ENCODE assay signal across 8 mouse cellular contexts in the genomic region with DNA sequence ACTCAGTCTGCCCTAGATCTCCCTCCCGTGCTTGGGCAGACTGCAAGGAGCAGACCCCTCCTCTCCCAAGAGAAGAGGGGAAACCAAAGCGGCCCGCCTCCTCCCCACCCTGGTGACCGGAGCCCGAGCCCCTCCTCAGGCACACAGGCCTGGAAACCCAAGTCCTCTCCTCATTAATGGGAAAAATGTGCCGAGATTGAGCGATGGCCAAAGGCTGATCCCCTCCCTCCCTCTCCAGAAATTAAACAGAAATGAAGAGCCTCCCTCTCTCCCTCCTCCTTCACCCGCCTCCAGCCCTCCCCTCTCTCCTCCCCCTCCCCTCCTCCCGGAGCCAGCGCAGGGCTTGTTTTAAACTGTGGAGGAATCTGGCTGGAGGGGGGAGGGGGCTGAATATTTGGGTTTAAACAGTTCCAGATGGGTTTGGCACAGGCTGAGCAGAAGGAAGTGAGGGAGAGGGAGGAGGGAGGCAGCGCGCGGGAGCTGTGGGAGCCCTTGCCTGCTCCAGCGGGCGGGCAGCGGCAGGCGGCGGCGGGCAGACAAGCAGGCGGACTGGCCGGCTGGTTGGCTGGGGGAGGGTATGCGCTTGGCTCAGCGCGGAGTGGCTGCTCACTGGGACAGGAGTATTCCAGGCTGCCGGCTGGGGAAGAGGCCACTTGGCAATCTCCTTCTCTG. TPM values are rescaled to one million over a fixed set of nuclear protein-coding genes. Genes with fewer than 3 reads are reported as not detected.
DNase-seq lines count a peak whose midpoint lies in the region; ATAC-seq and TF ChIP-seq lines count a peak whose summit lies in the region.
"Had no signal": no experiment of that assay in that cellular context is flagged by ENCODE, and none has a peak within 500 bp of the region (broad histone marks: within the 10 kb centered on the region; RNA-seq: fewer than 3 reads in every experiment).

No protein-coding gene starts in this region.

- no peak for TF ChIP-seq POLR2A in brain, embryonic 14.5 days (IDR thresholded peaks at IDR 0.05; ENCODE audit: borderline replicate concordance, extremely low read depth, insufficient read depth, insufficient read length, poor library complexity, severe bottlenecking)
- TF ChIP-seq POLR2A in heart, adult 2 months (IDR thresholded peaks at IDR 0.05; ENCODE audit: insufficient read depth, low read depth, low read length): no peak; the same call in 1 of the 2 replicates
- no peak for TF ChIP-seq POLR2A in small intestine, adult 2 months (IDR thresholded peaks at IDR 0.05; ENCODE audit: low read depth, low read length)

- peaks cover 38% of the 10 kb centered on the region for H3K36me3 ChIP-seq in embryonic facial prominence, embryonic 13.5 days
- H3K36me3 ChIP-seq in heart, adult 2 months (ENCODE audit: control insufficient read depth, insufficient read depth, low read length): no peaks in the 10 kb centered on the region; the same call in 1 of the 2 replicates
- H3K36me3 ChIP-seq in midbrain, embryonic 11.5 days (ENCODE audit: control insufficient read depth, insufficient read depth, low read length): peaks cover 4% of the 10 kb centered on the region; the same call in 1 of the 2 replicates
- H3K36me3 ChIP-seq in small intestine, adult 2 months (ENCODE audit: control insufficient read depth, insufficient read depth, low read length): peaks cover 1% of the 10 kb centered on the region; the same call in 1 of the 2 replicates

- under 1% methylated on average over 25 of the region's 25 CpGs for WGBS in embryonic facial prominence, embryonic 13.5 days
- 7% methylated on average over 24 of the region's 25 CpGs for WGBS in heart, adult 2 months
- 2% methylated on average over 23 of the region's 25 CpGs for WGBS in midbrain, embryonic 11.5 days
- WGBS in small intestine, adult 2 months: 5% methylated on average over 25 of the region's 25 CpGs

- TF ChIP-seq EP300 in heart, adult 2 months (IDR thresholded peaks at IDR 0.05; ENCODE audit: insufficient read depth, low read depth, low read length): 0 out of 2 replicates have a peak, but pooled peaks have one; percentile 24

- peak; percentile 89 for ATAC-seq in embryonic facial prominence, embryonic 13.5 days (ENCODE audit: insufficient number of reproducible peaks, insufficient read depth, low FRiP score, low TSS enrichment, low read depth)
- peak; percentile 91 for ATAC-seq in midbrain, embryonic 11.5 days (ENCODE audit: low FRiP score)

- peak overlapping the region; percentile 80 for H3K9ac ChIP-seq in embryonic facial prominence, embryonic 13.5 days
- peak overlapping the region; percentile 61 for H3K9ac ChIP-seq in heart, adult 2 months (ENCODE audit: low read depth, low read length)
- H3K9ac ChIP-seq in midbrain, embryonic 11.5 days (ENCODE audit: low read length): peak overlapping the region; percentile 63

- no peaks in the 10 kb centered on the region for H3K9me3 ChIP-seq in embryonic facial prominence, embryonic 13.5 days
- no peaks in the 10 kb centered on the region for H3K9me3 ChIP-seq in midbrain, embryonic 11.5 days (ENCODE audit: control insufficient read depth, low read length)

- H3K4me3 ChIP-seq in embryonic facial prominence, embryonic 13.5 days: peak overlapping the region; percentile 99
- H3K4me3 ChIP-seq in heart, adult 2 months: peak overlapping the region; percentile 31
- peak overlapping the region; percentile 22 for H3K4me3 ChIP-seq in midbrain, embryonic 11.5 days (ENCODE audit: low read depth, low read length)
- H3K4me3 ChIP-seq in small intestine, adult 2 months (ENCODE audit: low read depth, low read length): peak overlapping the region; percentile 44

- no peaks in the 10 kb centered on the region for H3K27me3 ChIP-seq in embryonic facial prominence, embryonic 13.5 days
- H3K27me3 ChIP-seq in heart, adult 2 months (ENCODE audit: control insufficient read depth, insufficient read depth, low read length): no peaks in the 10 kb centered on the region
- H3K27me3 ChIP-seq in midbrain, embryonic 11.5 days (ENCODE audit: control insufficient read depth, insufficient read depth, low read length): peaks cover 2% of the 10 kb centered on the region
- no peaks in the 10 kb centered on the region for H3K27me3 ChIP-seq in small intestine, adult 2 months (ENCODE audit: control insufficient read depth, insufficient read depth, low read length)

- peak overlapping the region; percentile 98 for H3K27ac ChIP-seq in embryonic facial prominence, embryonic 13.5 days
- H3K27ac ChIP-seq in heart, adult 2 months: peak overlapping the region; percentile 61
- H3K27ac ChIP-seq in midbrain, embryonic 11.5 days (ENCODE audit: low read depth, low read length): peak overlapping the region; percentile 90
- H3K27ac ChIP-seq in small intestine, adult 2 months (ENCODE audit: insufficient read depth, low read depth, low read length): peak overlapping the region; percentile 23; the same call in 1 of the 2 replicates
- H3K27ac ChIP-seq: macrophage had no signal

- peaks cover 83% of the 10 kb centered on the region for H3K4me1 ChIP-seq in embryonic facial prominence, embryonic 13.5 days
- H3K4me1 ChIP-seq in heart, adult 2 months (ENCODE audit: control insufficient read depth, insufficient read depth, low read length): peaks cover 2% of the 10 kb centered on the region; the same call in 1 of the 2 replicates
- H3K4me1 ChIP-seq in midbrain, embryonic 11.5 days (ENCODE audit: control insufficient read depth, insufficient read depth, low read length): peaks cover 60% of the 10 kb centered on the region
- peaks cover 36% of the 10 kb centered on the region for H3K4me1 ChIP-seq in small intestine, adult 2 months (ENCODE audit: control insufficient read depth, insufficient read depth, insufficient read length, low read length)

- TF ChIP-seq CTCF in brain, embryonic 14.5 days (IDR thresholded peaks at IDR 0.05; ENCODE audit: borderline replicate concordance, extremely low read depth, insufficient read depth, insufficient read length): no peak
- peak; percentile 42 for TF ChIP-seq CTCF in heart, adult 2 months (IDR thresholded peaks at IDR 0.05)
- TF ChIP-seq CTCF in small intestine, adult 2 months (IDR thresholded peaks at IDR 0.05; ENCODE audit: extremely low read depth, insufficient read length, insufficient replicate concordance, low read depth, low read length): no peak

- peak overlapping the region; percentile 77 for H3K4me2 ChIP-seq in embryonic facial prominence, embryonic 13.5 days
- H3K4me2 ChIP-seq in midbrain, embryonic 11.5 days: peak overlapping the region; percentile 62

- DNase-seq in brain, embryonic 14.5 days (ENCODE audit: low read depth): peak; percentile 98
- DNase-seq in heart, adult 2 months: peak; percentile 82 to 87
- peak; percentile 78 for DNase-seq in kidney, adult 18-20 months
- peak; percentile 92 for DNase-seq in left cerebral cortex, postnatal 4 days
- DNase-seq in midbrain, embryonic 11.5 days (ENCODE audit: low spot score, missing footprints): peak; percentile 98

- H3K79me2 ChIP-seq in heart, adult 2 months (replicated peaks; ENCODE audit: control insufficient read depth, insufficient read depth, low read length): no peaks in the 10 kb centered on the region

- intact Hi-C loops in heart, adult 2 months (cut with DNase I): no loop called here
- intact Hi-C loops in left cerebral cortex, postnatal 4 days (cut with DNase I): loop anchor here (10.0 kb wide), 1 partner anchor 104 kb away; no protein-coding TSS in a partner anchor

RNA-seq across cellular contexts. Expression of a gene that starts 6.2 kb away (rescaled TPM):
- 21.7 and 24.8 TPM in 2 replicates for polyA plus RNA-seq in brain, embryonic 14.5 days (2012; rRNA removed)
- 71.4 and 72.9 TPM in 2 replicates for polyA plus RNA-seq in embryonic facial prominence, embryonic 13.5 days (2015; fragmentation: Nextera tagmentation; extraction: Ambion mirVana)
- 1 to 10 TPM; 6.3 to 7.0 TPM for total RNA-seq in heart, adult 2 months (2021)
- polyA plus RNA-seq in heart, adult 2 months (2012; rRNA removed): 9.9 and 11.3 TPM in 2 replicates
- 10 to 100 TPM; 18.8 to 19.8 TPM for total RNA-seq in left cerebral cortex, postnatal 4 days (2021)
- polyA plus RNA-seq in midbrain, embryonic 11.5 days (2014; fragmentation: Nextera tagmentation; extraction: Ambion mirVana): 7.7 and 9.8 TPM in 2 replicates
- polyA plus RNA-seq in small intestine, adult 2 months (2012; rRNA removed): 9.3 and 11.3 TPM in 2 replicates

RNA-seq across cellular contexts. Expression of a gene that starts 57.0 kb away (rescaled TPM):
- 0.05 TPM in 1 of 2 replicates, not detected in the other for polyA plus RNA-seq in brain, embryonic 14.5 days (2012; rRNA removed)
- polyA plus RNA-seq in embryonic facial prominence, embryonic 13.5 days (2015; fragmentation: Nextera tagmentation; extraction: Ambion mirVana): not detected in 2 replicates
- total RNA-seq in heart, adult 2 months (2021): not detected
- not detected in 2 replicates for polyA plus RNA-seq in heart, adult 2 months (2012; rRNA removed)
- total RNA-seq in left cerebral cortex, postnatal 4 days (2021): under 1 TPM in 1 of 2 experiments, not detected in 1; 0.44 TPM
- not detected in 2 replicates for polyA plus RNA-seq in midbrain, embryonic 11.5 days (2014; fragmentation: Nextera tagmentation; extraction: Ambion mirVana)
- polyA plus RNA-seq in small intestine, adult 2 months (2012; rRNA removed): 10.6 TPM in 1 of 2 replicates, not detected in the other
- polyA plus RNA-seq: macrophage had no signal

Comparison
In these comparisons a context has a peak if more than half of its experiments do, and no peak if none do; other contexts are left out.
1. Peak in every context shown above with its lines: DNase-seq, ATAC-seq, H3K4me3 ChIP-seq and H3K27ac ChIP-seq.
2. H3K27ac ChIP-seq: peak in every context shown above with its lines; median percentile 98 in embryonic facial prominence, embryonic 13.5 days; 90 in midbrain, embryonic 11.5 days; 61 in heart, adult 2 months; 23 in small intestine, adult 2 months.
3. H3K4me3 ChIP-seq: peak in every context shown above with its lines; median percentile 99 in embryonic facial prominence, embryonic 13.5 days; 44 in small intestine, adult 2 months; 31 in heart, adult 2 months; 22 in midbrain, embryonic 11.5 days.